Mouse (Mus musculus) lung, postnatal 0 days (tissue): Measurements from ENCODE around the gene Tmem117. TPM values are rescaled to one million over a fixed set of nuclear protein-coding genes. Genes with fewer than 3 reads are reported as not detected.
A peak's percentile ranks its signal among the peaks of the same experiment; 100 is the strongest.

Experiments used
- ATAC-seq: fragments of 200-750 bp; cut with Nextera tagmentation; 2 replicates; pipeline ENCODE4 v1.8.0; 2017; ENCODE audit warnings: moderate library complexity
- DNase-seq: peaks from one replicate; pipeline ENCODE4 v3.0.0-alpha.2; 2016; ENCODE audit warnings: low spot score
- H3K27ac ChIP-seq: fragments of 300-500 bp; sonication (generic); 2 replicates; pipeline ENCODE4 v1.5.1; 2014; ENCODE audit warnings: antibody characterized with exemption, mild to moderate bottlenecking, low read length, mixed read lengths
- H3K27me3 ChIP-seq: fragments of 300-500 bp; sonication (generic); replicated peaks from 2 replicates; pipeline ENCODE4 v1.6.1; 2014; ENCODE audit warnings: low read length, mixed read lengths; ENCODE audit not compliant: insufficient read depth
- H3K36me3 ChIP-seq: fragments of 300-500 bp; sonication (generic); 2 replicates; pipeline ENCODE4 v1.6.1; 2014; ENCODE audit warnings: low read length, mixed read lengths; ENCODE audit not compliant: insufficient read depth
- H3K4me1 ChIP-seq: fragments of 300-500 bp; sonication (generic); 2 replicates; pipeline ENCODE4 v1.6.1; 2014; ENCODE audit warnings: antibody characterized with exemption, low read depth, low read length, mixed read lengths; ENCODE audit not compliant: insufficient read depth
- H3K4me2 ChIP-seq: fragments of 300-500 bp; sonication (generic); replicated peaks from 2 replicates; pipeline ENCODE4 v1.6.1; 2014; ENCODE audit warnings: low read depth, mild to moderate bottlenecking, low read length, moderate library complexity, mixed read lengths
- H3K4me3 ChIP-seq: fragments of 300-500 bp; sonication (generic); 2 replicates; pipeline ENCODE4 v1.5.1; 2014; ENCODE audit warnings: low read depth, low read length
- H3K9ac ChIP-seq: fragments of 300-500 bp; sonication (generic); replicated peaks from 2 replicates; pipeline ENCODE4 v1.6.1; 2014; ENCODE audit warnings: low read depth, mild to moderate bottlenecking
- H3K9me3 ChIP-seq: fragments of 300-500 bp; sonication (generic); 2 replicates; pipeline ENCODE4 v1.6.1; 2016; ENCODE audit warnings: low read length, mixed read lengths
- CTCF ChIP-seq: IDR thresholded peaks from 2 replicates; pipeline ENCODE4 v1.5.1; 2016; ENCODE audit warnings: antibody characterized with exemption, mild to moderate bottlenecking
- EP300 ChIP-seq: IDR thresholded peaks from 2 replicates; pipeline ENCODE4 v1.6.1; 2016; ENCODE audit warnings: antibody characterized with exemption, mild to moderate bottlenecking, control low read depth
- WGBS: fragments of 180-500 bp; shearing (Covaris S2); extraction: QIAGEN DNeasy Blood & Tissue Kit; methylation state at CpG from one replicate; pipeline ENCODE4 v1.1.7; 2014; 5-methylcytosine and 5-hydroxymethylcytosine counted together
- polyA plus RNA-seq: library from polyadenylated mRNA; unstranded; fragments of >200 nt; fragmentation: Nextera tagmentation; extraction: Ambion mirVana; gene quantifications from 2 replicates; pipeline ENCODE4 v1.2.1, GENCODE M21; 2015

Gene Tmem117
- polyA plus RNA-seq, 1 experiment from 2014 or later, result 3.3 TPM

DNA sequence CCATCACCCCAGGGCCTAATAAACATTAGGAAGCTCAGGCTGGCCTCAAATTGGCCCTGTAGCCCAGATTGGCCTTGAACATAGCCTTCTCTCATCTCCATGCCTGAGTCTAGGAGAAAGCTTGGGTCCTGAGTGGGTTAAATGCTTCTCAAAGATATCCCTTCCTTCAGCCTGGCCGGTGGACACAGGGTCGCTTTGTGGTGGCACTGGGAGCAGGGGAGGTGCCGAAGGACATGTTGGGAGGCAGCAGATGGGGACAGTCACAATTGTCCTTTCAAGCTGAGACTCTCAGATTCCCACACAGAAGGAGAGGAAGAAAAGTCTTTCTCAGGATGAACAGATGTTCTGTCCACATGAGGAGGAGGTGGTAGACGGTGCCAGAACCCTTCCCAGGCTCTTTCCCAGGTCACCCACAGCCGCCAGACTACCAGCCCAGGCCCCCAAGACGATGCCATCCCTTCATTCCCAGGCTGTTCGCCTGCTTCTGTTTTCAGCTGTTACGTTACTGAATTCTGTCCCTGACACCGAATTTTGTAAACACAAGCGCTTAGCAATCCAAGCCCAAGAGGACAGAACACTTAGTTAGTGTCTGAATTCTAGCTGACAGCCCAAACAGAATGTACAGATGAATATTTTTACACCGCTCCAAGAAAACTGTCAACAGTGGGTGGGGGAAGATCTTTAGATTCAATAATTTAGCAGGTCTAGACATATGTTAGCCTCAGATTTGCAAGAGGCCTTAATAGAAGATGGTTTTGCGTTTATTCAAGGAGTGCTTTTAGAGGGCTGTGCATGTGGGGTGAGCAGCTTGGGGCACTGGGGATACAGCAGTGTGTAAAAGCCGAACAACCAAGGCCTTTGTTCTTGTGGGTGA lies 23.2 kb downstream of the Tmem117 start:
- Histone ChIP-seq H3K27me3 (no peaks in the 10 kb centered on the region), H3K4me3 (no peak overlapping the region), H3K27ac (no peak overlapping the region), H3K36me3 (no peaks in the 10 kb centered on the region), H3K9me3 (no peaks in the 10 kb centered on the region), H3K4me2 (no peak overlapping the region), H3K9ac (no peak overlapping the region), H3K4me1 (no peaks in the 10 kb centered on the region)
- TF ChIP-seq EP300 (no peak), CTCF (no peak)
- WGBS, result 53% methylated on average over 13 of the region's 13 CpGs
- peak; percentile 26; the same call in 1 of the 2 replicates for ATAC-seq
- peak; percentile 31 for DNase-seq

DNA sequence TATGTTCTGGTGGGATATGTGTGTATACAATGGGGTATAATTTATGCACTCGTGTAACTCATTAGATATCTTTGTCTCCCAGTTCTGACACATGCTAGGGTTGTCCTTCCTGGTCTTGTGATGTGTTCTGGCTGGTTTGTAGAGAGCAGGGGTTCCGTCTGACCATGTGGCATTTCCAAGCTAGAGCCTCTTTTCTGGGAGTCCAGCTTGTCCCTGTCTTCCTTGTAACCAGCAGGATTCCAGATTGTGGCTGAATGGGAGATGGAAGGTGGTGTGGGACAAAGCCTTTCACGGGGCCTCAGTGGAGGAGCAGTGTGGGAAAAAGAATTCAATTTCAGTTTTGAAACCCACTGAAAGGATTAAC lies 23.8 kb downstream of the Tmem117 start:
- no peaks in the 10 kb centered on the region for H3K4me1 ChIP-seq
- H3K4me3 ChIP-seq, result no peak overlapping the region
- DNase-seq, result no peak
- ATAC-seq, result no peak
- H3K9me3 ChIP-seq, result no peaks in the 10 kb centered on the region
- H3K36me3 ChIP-seq, result no peaks in the 10 kb centered on the region
- H3K9ac ChIP-seq, result no peak overlapping the region
- TF ChIP-seq EP300 (no peak), CTCF (no peak)
- no peak overlapping the region for H3K27ac ChIP-seq
- H3K27me3 ChIP-seq, result no peaks in the 10 kb centered on the region
- no peak overlapping the region for H3K4me2 ChIP-seq
- WGBS, result 65% methylated on average over 3 of the region's 3 CpGs

DNA sequence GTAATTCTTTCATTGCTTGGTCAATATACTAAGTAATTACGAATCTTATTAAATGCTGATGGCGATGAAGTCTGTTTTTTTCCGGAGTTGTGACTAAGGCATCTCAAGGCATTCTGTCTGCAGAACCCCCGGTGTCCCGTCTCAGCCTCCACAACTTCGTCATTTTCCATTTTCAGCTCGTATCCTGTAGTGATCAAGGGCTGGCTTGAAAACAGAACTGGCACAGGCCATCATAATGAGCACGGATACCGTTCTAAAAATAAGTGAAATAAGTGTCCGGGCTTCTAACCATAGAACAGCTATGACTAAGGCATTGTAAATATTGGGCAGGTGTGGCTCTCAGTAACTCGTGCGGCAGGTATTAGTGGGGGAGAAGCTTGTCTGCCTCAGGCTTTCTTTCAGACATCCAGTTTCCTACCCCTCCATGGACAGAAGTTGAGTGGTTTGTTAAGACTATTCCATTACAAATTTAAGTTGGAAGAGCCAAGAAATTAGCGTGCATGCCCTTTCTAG lies 26.8 kb downstream of the Tmem117 start:
- DNase-seq (peak; percentile 63), ATAC-seq (peak; percentile 63)
- Histone ChIP-seq H3K9ac (no peak overlapping the region), H3K27me3 (no peaks in the 10 kb centered on the region), H3K9me3 (no peaks in the 10 kb centered on the region), H3K36me3 (no peaks in the 10 kb centered on the region), H3K4me1 (no peaks in the 10 kb centered on the region), H3K27ac (no peak overlapping the region), H3K4me2 (no peak overlapping the region), H3K4me3 (no peak overlapping the region)
- 64% methylated on average over 13 of the region's 13 CpGs for WGBS
- TF ChIP-seq CTCF (no peak), EP300 (0 out of 2 replicates have a peak, but pooled peaks have one; percentile 20)

DNA sequence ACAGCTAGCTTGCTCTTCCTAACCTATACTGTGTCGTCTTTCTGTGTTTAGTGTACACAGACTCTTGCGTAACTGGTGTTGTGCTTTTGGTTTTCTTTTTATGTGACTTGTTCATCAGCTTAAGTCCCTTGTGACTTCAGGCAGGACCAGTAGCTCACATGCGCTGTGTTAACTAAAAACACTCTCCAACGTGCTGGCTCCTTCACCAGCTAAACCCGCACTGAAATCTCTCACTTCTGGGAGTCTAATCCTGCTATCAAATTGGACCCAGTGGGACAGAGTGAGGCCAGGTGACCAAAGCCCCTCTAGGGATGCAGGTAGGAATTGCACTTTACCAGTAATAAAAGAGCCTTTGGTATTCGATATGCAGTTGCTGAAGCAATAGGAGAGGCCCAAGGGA lies 28.9 kb downstream of the Tmem117 start:
- WGBS, result 61% methylated on average over 6 of the region's 6 CpGs
- DNase-seq, result no peak
- H3K27ac ChIP-seq, result no peak overlapping the region

DNA sequence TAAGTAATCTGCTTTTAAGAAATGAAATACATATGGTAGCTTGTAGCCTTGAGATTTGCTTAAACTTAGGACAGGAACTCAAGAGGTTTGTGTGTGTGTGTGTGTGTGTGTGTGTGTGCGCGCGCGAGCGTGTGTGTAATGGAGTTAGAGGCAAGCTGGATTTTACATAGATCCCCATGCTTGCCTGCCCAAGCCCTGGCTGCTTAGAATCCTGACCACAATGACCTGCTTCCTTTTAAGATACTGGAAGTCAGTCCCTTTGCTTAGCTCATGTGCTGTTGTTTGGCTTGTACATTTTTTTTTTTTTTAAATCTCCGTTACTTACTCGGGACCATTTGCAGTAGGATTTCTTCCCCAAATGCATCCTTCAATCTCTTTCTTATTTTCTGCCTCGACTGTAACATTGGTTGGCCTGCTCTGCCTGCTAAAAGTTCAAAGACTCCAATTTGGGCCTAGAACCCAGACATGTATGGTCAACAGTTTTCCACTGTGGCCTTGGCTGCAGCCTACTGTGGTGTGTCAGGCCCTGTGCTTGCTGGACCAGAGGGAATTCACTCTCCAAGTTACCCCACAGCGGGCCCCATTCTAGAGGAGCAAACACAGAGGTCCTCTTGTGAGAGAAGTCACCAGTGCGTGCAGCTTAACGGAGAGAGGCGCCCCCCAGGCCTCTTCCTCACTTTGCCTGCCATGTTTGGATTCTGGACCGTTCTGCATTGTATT lies 29.5 kb downstream of the Tmem117 start:
- Histone ChIP-seq H3K4me2 (no peak overlapping the region), H3K9me3 (no peaks in the 10 kb centered on the region), H3K4me1 (no peaks in the 10 kb centered on the region), H3K27me3 (no peaks in the 10 kb centered on the region), H3K36me3 (no peaks in the 10 kb centered on the region), H3K4me3 (no peak overlapping the region), H3K27ac (no peak overlapping the region), H3K9ac (no peak overlapping the region)
- DNase-seq (no peak), ATAC-seq (no peak)
- TF ChIP-seq CTCF (no peak), EP300 (no peak)
- 72% methylated on average over 13 of the region's 13 CpGs for WGBS

More for the DNA sequence above, 28.9 kb downstream of the Tmem117 start:
- H3K4me1 ChIP-seq, result no peaks in the 10 kb centered on the region
- H3K9me3 ChIP-seq, result no peaks in the 10 kb centered on the region
- no peaks in the 10 kb centered on the region for H3K36me3 ChIP-seq
- TF ChIP-seq EP300 (no peak), CTCF (no peak)
- H3K27me3 ChIP-seq, result no peaks in the 10 kb centered on the region
- no peak overlapping the region for H3K4me3 ChIP-seq
- H3K9ac ChIP-seq, result no peak overlapping the region
- no peak for ATAC-seq
- no peak overlapping the region for H3K4me2 ChIP-seq

DNA sequence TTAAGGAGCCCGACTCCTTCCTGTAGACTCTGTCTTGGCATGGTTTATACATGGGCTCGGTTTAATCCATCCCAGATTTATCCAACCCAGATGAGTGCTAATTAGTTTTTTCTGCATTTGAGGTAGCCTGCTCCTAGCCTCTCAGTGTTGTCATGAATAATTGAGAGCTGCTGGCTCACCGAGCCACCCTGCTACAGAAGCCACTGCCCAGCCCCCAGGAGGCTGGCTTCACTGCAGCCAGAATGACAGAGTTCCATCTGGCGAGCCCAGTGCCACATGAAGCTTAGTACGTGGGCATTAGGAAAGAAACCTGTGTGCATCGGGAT lies 30.0 kb downstream of the Tmem117 start:
- Histone ChIP-seq H3K9me3 (no peaks in the 10 kb centered on the region), H3K4me2 (no peak overlapping the region), H3K9ac (no peak overlapping the region), H3K36me3 (no peaks in the 10 kb centered on the region), H3K4me1 (no peaks in the 10 kb centered on the region), H3K27me3 (no peaks in the 10 kb centered on the region), H3K27ac (no peak overlapping the region), H3K4me3 (no peak overlapping the region)
- WGBS, result 62% methylated on average over 6 of the region's 6 CpGs
- DNase-seq (no peak), ATAC-seq (no peak)
- TF ChIP-seq CTCF, result no peak
- TF ChIP-seq EP300, result no peak
